Mouse (Mus musculus) testis, adult 10 weeks (tissue): Measurements from ENCODE around the gene Vmn1r16. TPM values are rescaled to one million over a fixed set of nuclear protein-coding genes. Genes with fewer than 3 reads are reported as not detected.

ENCODE experiments used
- polyA plus RNA-seq: library from polyadenylated mRNA; stranded (reverse); fragments of 350-450 nt; fragmentation: Illumina TruSeq; extraction: RNeasy Lipid Tissue Mini Kit (QIAGEN cat#74804); gene quantifications from one replicate; pipeline ENCODE4 v1.2.3, GENCODE M21; 2014; ENCODE audit warnings: low read depth, low replicate concordance

Gene Vmn1r16
- 0.11 TPM for polyA plus RNA-seq

DNA sequence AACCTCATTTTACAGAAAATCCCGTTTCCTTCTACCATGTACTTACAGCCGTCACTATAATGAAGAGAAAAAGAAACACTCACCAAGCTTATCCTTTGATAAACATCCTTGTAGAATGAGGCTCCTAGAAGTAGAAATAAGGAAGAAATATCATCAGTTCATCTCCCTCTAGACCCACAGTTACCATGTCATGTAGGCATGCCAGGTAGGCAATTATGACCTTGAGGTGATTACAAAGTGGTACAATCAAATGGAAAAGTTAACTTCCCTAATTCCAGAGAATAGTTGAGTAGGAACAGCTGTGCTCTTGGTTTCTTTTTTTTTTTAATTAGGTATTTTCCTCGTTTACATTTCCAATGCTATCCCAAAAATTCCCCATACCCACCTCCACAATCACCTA lies at the start of gene Vmn1r16:
TSS of gene Vmn1r16 (minus strand) at position 101 of the 400 bp plus-strand sequence.

DNA sequence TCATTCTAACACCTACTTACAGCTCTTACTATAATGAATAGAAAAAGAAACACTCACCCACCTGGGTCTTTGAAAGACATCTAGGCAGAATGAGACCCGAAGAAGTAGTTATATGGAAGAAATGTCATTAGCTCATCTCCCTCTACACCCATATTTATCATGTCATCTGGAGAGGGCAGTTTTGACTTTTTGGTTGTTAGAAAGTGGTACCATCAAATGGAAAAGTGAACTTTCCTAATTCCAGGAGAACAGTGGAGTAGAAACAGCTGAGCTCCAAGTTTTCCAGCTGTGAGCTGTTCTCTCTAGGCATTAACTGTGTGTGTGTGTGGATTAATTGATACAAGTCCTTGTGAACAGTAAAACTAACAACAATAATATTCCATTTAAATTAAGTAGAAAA lies 34.3 kb upstream of the Vmn1r16 start, which contains the start of gene Vmn1r17:
TSS of gene Vmn1r17 (minus strand) at position 101 of the 400 bp plus-strand sequence.

Other genes with a start within 250 kb of the Vmn1r16 start
- gene Vmn1r10, start 220.0 kb downstream of the Vmn1r16 start, polyA plus RNA-seq = not detected
- not detected for gene Vmn1r11, start 196.0 kb downstream of the Vmn1r16 start, polyA plus RNA-seq
- not detected for gene Vmn1r12, start 172.6 kb downstream of the Vmn1r16 start, polyA plus RNA-seq
- not detected for gene Vmn1r13, start 126.2 kb downstream of the Vmn1r16 start, polyA plus RNA-seq
- gene Vmn1r14, start 97.8 kb downstream of the Vmn1r16 start, polyA plus RNA-seq = 0.03 TPM
- gene Vmn1r15, start 71.5 kb downstream of the Vmn1r16 start, polyA plus RNA-seq = 0.10 TPM
- not detected for gene Vmn1r17, start 34.2 kb upstream of the Vmn1r16 start, polyA plus RNA-seq
- gene Vmn1r18, start 66.3 kb upstream of the Vmn1r16 start, polyA plus RNA-seq = not detected
- gene Vmn1r19, start 74.3 kb upstream of the Vmn1r16 start, polyA plus RNA-seq = not detected
- gene Vmn1r20, start 99.4 kb upstream of the Vmn1r16 start, polyA plus RNA-seq = not detected
- gene Ppm1k, start 206.0 kb upstream of the Vmn1r16 start, polyA plus RNA-seq = 4.6 TPM